Mouse (Mus musculus): ENCODE measurements around the gene Hoxa11. TPM values are rescaled to one million over a fixed set of nuclear protein-coding genes. Genes with fewer than 3 reads are reported as not detected.

Hoxa11 gene
- polyA plus RNA-seq, 1 experiment, result not detected

DNA sequence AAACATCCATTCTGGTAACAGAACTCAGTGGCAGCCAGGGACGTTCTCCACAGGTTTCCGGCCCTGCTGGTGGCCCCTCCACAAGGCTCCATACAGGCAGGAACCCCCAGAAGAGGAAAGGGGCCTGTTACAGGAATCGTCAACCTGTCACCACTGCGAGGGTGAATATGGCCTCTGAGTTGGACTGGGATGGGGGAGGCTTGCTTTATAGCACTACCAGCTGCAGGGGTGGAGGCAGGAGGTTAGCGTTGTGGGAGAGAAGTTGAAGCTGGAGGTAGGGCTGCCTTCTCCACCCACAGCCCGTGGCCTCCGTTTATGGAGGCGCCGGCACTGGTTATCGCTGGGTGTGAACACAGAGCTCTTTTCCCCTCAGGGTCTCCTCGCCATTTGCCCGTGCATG, 35.5 kb upstream of the Hoxa11 start:
- no peak overlapping the region for H3K27ac ChIP-seq (ENCODE audit: insufficient read depth, low read length)
- no peaks in the 10 kb centered on the region for H3K36me3 ChIP-seq (ENCODE audit: control insufficient read depth, insufficient read depth, low read length, poor library complexity, severe bottlenecking)
- no peaks in the 10 kb centered on the region for H3K4me1 ChIP-seq (ENCODE audit: control insufficient read depth, insufficient read depth, low read length)
- H3K27me3 ChIP-seq (ENCODE audit: control insufficient read depth, insufficient read depth, low read length, poor library complexity, severe bottlenecking), result peaks cover 5% of the 10 kb centered on the region; the same call in 1 of the 2 replicates
- H3K9me3 ChIP-seq (replicated peaks; ENCODE audit: control insufficient read depth, insufficient read depth, low read length, poor library complexity, severe bottlenecking), result no peaks in the 10 kb centered on the region
- H3K4me3 ChIP-seq (ENCODE audit: low read depth, low read length), result no peak overlapping the region
- no peak overlapping the region for H3K9ac ChIP-seq (ENCODE audit: low read depth, poor library complexity, severe bottlenecking)
- no peak for TF ChIP-seq EP300 (IDR thresholded peaks at IDR 0.05; ENCODE audit: insufficient read depth, low read depth, low read length)
- TF ChIP-seq CTCF (IDR thresholded peaks at IDR 0.05; ENCODE audit: low read depth, low read length), result no peak
- TF ChIP-seq POLR2A (IDR thresholded peaks at IDR 0.05; ENCODE audit: insufficient read depth, low read length), result no peak

DNA sequence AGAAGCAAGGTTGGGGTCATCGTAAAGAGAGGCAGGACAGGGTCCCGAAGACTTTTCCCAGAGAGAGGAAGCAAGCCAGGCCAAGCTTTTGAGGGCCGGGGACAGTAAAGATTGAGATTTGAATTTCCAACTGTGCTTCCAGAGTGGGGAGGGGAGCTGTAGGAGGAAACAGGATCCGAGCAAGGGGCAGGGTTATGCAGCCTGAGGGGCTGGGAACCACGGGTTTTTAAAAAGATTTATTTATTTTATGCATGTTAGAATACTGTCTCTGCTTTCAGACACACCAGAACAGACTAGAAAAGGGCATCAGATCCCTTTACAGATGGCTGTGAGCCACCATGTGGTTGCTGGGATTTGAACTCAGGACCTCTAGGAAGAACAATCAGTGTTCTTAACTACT, 31.3 kb upstream of the Hoxa11 start:
- Histone ChIP-seq H3K27ac (ENCODE audit: insufficient read depth, low read length) (no peak overlapping the region), H3K9me3 (replicated peaks; ENCODE audit: control insufficient read depth, insufficient read depth, low read length, poor library complexity, severe bottlenecking) (no peaks in the 10 kb centered on the region), H3K4me1 (ENCODE audit: control insufficient read depth, insufficient read depth, low read length) (no peaks in the 10 kb centered on the region), H3K27me3 (ENCODE audit: control insufficient read depth, insufficient read depth, low read length, poor library complexity, severe bottlenecking) (peaks cover 17% of the 10 kb centered on the region), H3K9ac (ENCODE audit: low read depth, poor library complexity, severe bottlenecking) (no peak overlapping the region), H3K4me3 (ENCODE audit: low read depth, low read length) (no peak overlapping the region), H3K36me3 (ENCODE audit: control insufficient read depth, insufficient read depth, low read length, poor library complexity, severe bottlenecking) (no peaks in the 10 kb centered on the region)
- TF ChIP-seq EP300 (IDR thresholded peaks at IDR 0.05; ENCODE audit: insufficient read depth, low read depth, low read length) (no peak), CTCF (IDR thresholded peaks at IDR 0.05; ENCODE audit: low read depth, low read length) (no peak), POLR2A (IDR thresholded peaks at IDR 0.05; ENCODE audit: insufficient read depth, low read length) (no peak)

DNA sequence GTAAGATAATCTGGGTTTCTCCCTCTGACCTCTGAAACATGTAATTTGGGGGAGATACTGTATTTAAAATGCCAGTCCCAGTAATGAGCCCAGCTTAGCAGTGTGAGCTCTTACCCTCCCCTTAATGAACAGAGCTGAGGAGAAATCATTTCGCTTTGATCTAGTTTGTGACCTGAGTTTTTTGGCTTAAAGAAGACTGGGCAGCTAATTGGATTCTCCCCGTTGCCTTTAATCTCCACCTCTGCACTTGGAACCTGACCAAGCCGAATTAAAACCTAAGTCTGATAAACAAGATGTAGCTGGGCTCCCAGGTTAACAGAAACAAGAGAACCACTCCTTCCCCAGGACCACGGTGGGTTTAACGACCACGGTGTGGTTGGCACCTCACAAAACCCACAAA, 30.8 kb upstream of the Hoxa11 start:
- Histone ChIP-seq H3K9ac (ENCODE audit: low read depth, poor library complexity, severe bottlenecking) (no peak overlapping the region), H3K36me3 (ENCODE audit: control insufficient read depth, insufficient read depth, low read length, poor library complexity, severe bottlenecking) (no peaks in the 10 kb centered on the region), H3K27me3 (ENCODE audit: control insufficient read depth, insufficient read depth, low read length, poor library complexity, severe bottlenecking) (peaks cover 18% of the 10 kb centered on the region), H3K27ac (ENCODE audit: insufficient read depth, low read length) (no peak overlapping the region), H3K9me3 (replicated peaks; ENCODE audit: control insufficient read depth, insufficient read depth, low read length, poor library complexity, severe bottlenecking) (no peaks in the 10 kb centered on the region), H3K4me1 (ENCODE audit: control insufficient read depth, insufficient read depth, low read length) (no peaks in the 10 kb centered on the region), H3K4me3 (ENCODE audit: low read depth, low read length) (no peak overlapping the region)
- TF ChIP-seq POLR2A (IDR thresholded peaks at IDR 0.05; ENCODE audit: insufficient read depth, low read length) (no peak), CTCF (IDR thresholded peaks at IDR 0.05; ENCODE audit: low read depth, low read length) (no peak), EP300 (IDR thresholded peaks at IDR 0.05; ENCODE audit: insufficient read depth, low read depth, low read length) (no peak)

GRCm38 (mm10) chr6:52275563-52276280, 30.1 kb upstream of the Hoxa11 start:
- H3K27ac ChIP-seq (ENCODE audit: insufficient read depth, low read length), result no peak overlapping the region
- H3K4me1 ChIP-seq (ENCODE audit: control insufficient read depth, insufficient read depth, low read length), result no peaks in the 10 kb centered on the region
- no peaks in the 10 kb centered on the region for H3K9me3 ChIP-seq (replicated peaks; ENCODE audit: control insufficient read depth, insufficient read depth, low read length, poor library complexity, severe bottlenecking)
- peaks cover 18% of the 10 kb centered on the region for H3K27me3 ChIP-seq (ENCODE audit: control insufficient read depth, insufficient read depth, low read length, poor library complexity, severe bottlenecking)
- H3K9ac ChIP-seq (ENCODE audit: low read depth, poor library complexity, severe bottlenecking), result no peak overlapping the region
- no peak overlapping the region for H3K4me3 ChIP-seq (ENCODE audit: low read depth, low read length)
- H3K36me3 ChIP-seq (ENCODE audit: control insufficient read depth, insufficient read depth, low read length, poor library complexity, severe bottlenecking), result no peaks in the 10 kb centered on the region
- TF ChIP-seq POLR2A (IDR thresholded peaks at IDR 0.05; ENCODE audit: insufficient read depth, low read length), result no peak
- no peak for TF ChIP-seq EP300 (IDR thresholded peaks at IDR 0.05; ENCODE audit: insufficient read depth, low read depth, low read length)
- no peak for TF ChIP-seq CTCF (IDR thresholded peaks at IDR 0.05; ENCODE audit: low read depth, low read length)

- TF ChIP-seq EP300 (IDR thresholded peaks at IDR 0.05; ENCODE audit: insufficient read depth, low read depth, low read length), result no peak
- TF ChIP-seq CTCF (IDR thresholded peaks at IDR 0.05; ENCODE audit: low read depth, low read length), result no peak
- TF ChIP-seq POLR2A (IDR thresholded peaks at IDR 0.05; ENCODE audit: insufficient read depth, low read length), result no peak
- Histone ChIP-seq H3K36me3 (ENCODE audit: control insufficient read depth, insufficient read depth, low read length, poor library complexity, severe bottlenecking) (no peaks in the 10 kb centered on the region), H3K27ac (ENCODE audit: insufficient read depth, low read length) (no peak overlapping the region), H3K9ac (ENCODE audit: low read depth, poor library complexity, severe bottlenecking) (no peak overlapping the region), H3K4me3 (ENCODE audit: low read depth, low read length) (no peak overlapping the region), H3K9me3 (replicated peaks; ENCODE audit: control insufficient read depth, insufficient read depth, low read length, poor library complexity, severe bottlenecking) (no peaks in the 10 kb centered on the region), H3K4me1 (ENCODE audit: control insufficient read depth, insufficient read depth, low read length) (no peaks in the 10 kb centered on the region), H3K27me3 (ENCODE audit: control insufficient read depth, insufficient read depth, low read length, poor library complexity, severe bottlenecking) (peaks cover 18% of the 10 kb centered on the region)
Measured at GRCm38 (mm10) chr6:52274576-52274975, 29.0 kb upstream of the Hoxa11 start.

- Histone ChIP-seq H3K36me3 (ENCODE audit: control insufficient read depth, insufficient read depth, low read length, poor library complexity, severe bottlenecking) (no peaks in the 10 kb centered on the region), H3K27ac (ENCODE audit: insufficient read depth, low read length) (no peak overlapping the region), H3K9me3 (replicated peaks; ENCODE audit: control insufficient read depth, insufficient read depth, low read length, poor library complexity, severe bottlenecking) (no peaks in the 10 kb centered on the region), H3K9ac (ENCODE audit: low read depth, poor library complexity, severe bottlenecking) (no peak overlapping the region), H3K27me3 (ENCODE audit: control insufficient read depth, insufficient read depth, low read length, poor library complexity, severe bottlenecking) (peaks cover 18% of the 10 kb centered on the region), H3K4me1 (ENCODE audit: control insufficient read depth, insufficient read depth, low read length) (no peaks in the 10 kb centered on the region), H3K4me3 (ENCODE audit: low read depth, low read length) (peak overlapping the region; percentile 33)
- TF ChIP-seq EP300 (IDR thresholded peaks at IDR 0.05; ENCODE audit: insufficient read depth, low read depth, low read length), result no peak
Measured at GRCm38 (mm10) chr6:52273656-52274280, 28.2 kb upstream of the Hoxa11 start.

Data from ES-Bruce4 (cell line).